Mouse (Mus musculus) neural tube, embryonic 12.5 days (tissue): Measurements from ENCODE around the gene Kctd19. TPM values are rescaled to one million over a fixed set of nuclear protein-coding genes. Genes with fewer than 3 reads are reported as not detected.

Experiments used
- ATAC-seq: fragments of 200-750 bp; cut with Nextera tagmentation; 2 replicates; pipeline ENCODE4 v1.8.0; 2017; ENCODE audit warnings: low read depth, mild to moderate bottlenecking, moderate TSS enrichment, moderate library complexity; ENCODE audit not compliant: low FRiP score
- H3K27ac ChIP-seq: fragments of 300-500 bp; sonication (generic); 2 replicates; pipeline ENCODE4 v1.5.1; 2016
- H3K27me3 ChIP-seq: fragments of 300-500 bp; sonication (generic); replicated peaks from 2 replicates; pipeline ENCODE4 v1.6.1; 2016; ENCODE audit warnings: mild to moderate bottlenecking
- H3K36me3 ChIP-seq: fragments of 300-500 bp; sonication (generic); 2 replicates; pipeline ENCODE4 v1.6.1; 2016; ENCODE audit warnings: mild to moderate bottlenecking
- H3K4me1 ChIP-seq: fragments of 300-500 bp; sonication (generic); 2 replicates; pipeline ENCODE4 v1.6.1; 2016
- H3K4me2 ChIP-seq: fragments of 300-500 bp; sonication (generic); replicated peaks from 2 replicates; pipeline ENCODE4 v1.6.1; 2016; ENCODE audit warnings: mild to moderate bottlenecking
- H3K4me3 ChIP-seq: fragments of 300-500 bp; sonication (generic); 2 replicates; pipeline ENCODE4 v1.5.1; 2016
- H3K9ac ChIP-seq: fragments of 300-500 bp; sonication (generic); 2 replicates; pipeline ENCODE4 v1.6.1; 2016; ENCODE audit warnings: mild to moderate bottlenecking
- H3K9me3 ChIP-seq: fragments of 300-500 bp; sonication (generic); 2 replicates; pipeline ENCODE4 v1.6.1; 2016; ENCODE audit warnings: mild to moderate bottlenecking
- WGBS: fragments of 180-500 bp; shearing (Covaris S2); methylation state at CpG from one replicate; pipeline ENCODE4 v1.1.7; 2016; 5-methylcytosine and 5-hydroxymethylcytosine counted together
- polyA plus RNA-seq: library from polyadenylated mRNA; unstranded; fragments of >200 nt; fragmentation: Nextera tagmentation; extraction: Ambion mirVana; gene quantifications from 2 replicates; pipeline ENCODE4 v1.2.1, GENCODE M21; 2016

Gene Kctd19
- polyA plus RNA-seq, 1 experiment from 2014 or later = not detected

DNA sequence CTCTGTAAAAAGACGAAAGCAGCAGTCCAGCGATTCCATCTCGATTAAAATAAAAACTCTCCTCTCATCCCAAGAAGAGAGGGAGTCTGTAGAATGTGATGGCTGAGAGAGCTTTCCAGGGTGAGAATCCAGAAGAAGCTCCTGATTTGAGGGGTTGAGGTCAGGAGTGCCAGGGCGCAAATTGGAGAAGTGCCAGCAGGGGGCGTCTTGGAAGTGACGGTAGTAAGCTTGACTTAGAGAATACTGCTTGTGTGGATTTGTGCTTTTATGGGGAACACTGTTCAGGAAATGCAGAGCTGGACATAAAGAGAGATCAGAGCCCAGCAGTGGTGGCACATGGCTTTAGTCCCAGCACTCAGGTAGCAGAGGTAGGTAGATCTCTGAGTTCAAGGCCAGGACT is 28.1 kb upstream of the Kctd19 start:
- H3K4me3 ChIP-seq = no peak overlapping the region
- WGBS = 8% methylated on average over 6 of the region's 6 CpGs

DNA sequence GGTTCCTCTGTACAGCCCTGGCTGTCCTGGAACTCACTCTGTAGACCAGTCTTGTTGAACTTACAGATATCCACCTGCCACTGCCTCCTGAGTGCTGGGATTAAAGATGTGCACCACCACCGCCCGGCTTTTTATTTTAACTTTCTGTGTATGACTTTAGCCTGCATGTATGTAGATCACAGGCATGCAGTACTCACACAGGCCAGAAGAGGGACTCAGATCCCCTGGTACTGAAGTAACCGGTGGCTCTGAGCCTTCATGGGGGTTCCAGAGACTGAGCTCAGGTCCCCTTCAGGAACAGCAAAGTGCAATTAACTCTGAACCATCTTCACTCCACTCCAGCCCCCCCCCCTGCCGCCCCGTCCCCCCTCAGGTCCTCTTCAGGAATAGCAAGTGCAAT is 25.6 kb upstream of the Kctd19 start:
- 38% methylated on average over 5 of the region's 5 CpGs for WGBS
- Histone ChIP-seq H3K9ac (no peak overlapping the region), H3K4me3 (no peak overlapping the region), H3K27ac (no peak overlapping the region), H3K4me1 (peaks cover under 1% of the 10 kb centered on the region; the same call in 1 of the 2 replicates), H3K36me3 (no peaks in the 10 kb centered on the region), H3K27me3 (no peaks in the 10 kb centered on the region), H3K9me3 (no peaks in the 10 kb centered on the region), H3K4me2 (no peak overlapping the region)
- ATAC-seq = no peak

More for the DNA sequence above, 28.1 kb upstream of the Kctd19 start:
- Histone ChIP-seq H3K27ac (no peak overlapping the region), H3K9me3 (no peaks in the 10 kb centered on the region), H3K9ac (no peak overlapping the region), H3K27me3 (no peaks in the 10 kb centered on the region), H3K36me3 (no peaks in the 10 kb centered on the region), H3K4me1 (peaks cover 8% of the 10 kb centered on the region), H3K4me2 (no peak overlapping the region)
- ATAC-seq = no peak

GRCm38 (mm10) chr8:105437078-105437748 is 23.9 kb upstream of the Kctd19 start:
- no peak overlapping the region for H3K27ac ChIP-seq

DNA sequence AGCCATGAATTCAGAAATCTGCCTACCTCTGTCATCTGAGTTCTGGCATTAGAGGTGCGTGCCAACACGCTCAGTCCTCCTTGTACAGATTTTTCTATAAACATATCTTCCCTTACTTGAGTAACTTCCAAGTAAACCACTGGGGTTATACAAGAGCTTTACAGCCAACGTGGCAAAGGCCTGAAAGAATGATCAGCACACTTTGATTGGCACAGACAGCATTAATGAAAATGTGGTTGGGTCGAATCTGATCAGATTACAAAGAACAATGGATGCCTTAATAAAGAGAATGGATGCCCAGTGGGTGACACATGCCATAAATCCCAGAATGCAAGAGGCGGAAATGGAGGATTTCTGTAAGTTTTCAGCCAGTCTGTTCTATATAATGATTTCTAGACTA is 22.9 kb upstream of the Kctd19 start:
- no peak overlapping the region for H3K27ac ChIP-seq
- peaks cover 22% of the 10 kb centered on the region for H3K4me1 ChIP-seq
- no peak overlapping the region for H3K4me3 ChIP-seq
- no peaks in the 10 kb centered on the region for H3K9me3 ChIP-seq
- no peak overlapping the region for H3K4me2 ChIP-seq
- H3K36me3 ChIP-seq = no peaks in the 10 kb centered on the region
- no peaks in the 10 kb centered on the region for H3K27me3 ChIP-seq
- 72% methylated on average over 5 of the region's 5 CpGs for WGBS
- ATAC-seq = no peak
- H3K9ac ChIP-seq = no peak overlapping the region

More at GRCm38 (mm10) chr8:105437078-105437748, 23.9 kb upstream of the Kctd19 start:
- Histone ChIP-seq H3K27me3 (no peaks in the 10 kb centered on the region), H3K9me3 (no peaks in the 10 kb centered on the region), H3K9ac (no peak overlapping the region), H3K4me3 (no peak overlapping the region), H3K4me1 (peaks cover 12% of the 10 kb centered on the region; the same call in 1 of the 2 replicates), H3K4me2 (no peak overlapping the region), H3K36me3 (no peaks in the 10 kb centered on the region)
- WGBS = 90% methylated on average over 5 of the region's 5 CpGs
- ATAC-seq = no peak

GRCm38 (mm10) chr8:105434136-105434535 is 20.8 kb upstream of the Kctd19 start:
- H3K9ac ChIP-seq = no peak overlapping the region
- H3K36me3 ChIP-seq = no peaks in the 10 kb centered on the region
- H3K27ac ChIP-seq = no peak overlapping the region
- no peaks in the 10 kb centered on the region for H3K9me3 ChIP-seq
- no peak overlapping the region for H3K4me2 ChIP-seq
- H3K4me1 ChIP-seq = peaks cover 22% of the 10 kb centered on the region
- 74% methylated on average over 5 of the region's 5 CpGs for WGBS
- ATAC-seq = no peak
- no peaks in the 10 kb centered on the region for H3K27me3 ChIP-seq
- no peak overlapping the region for H3K4me3 ChIP-seq

GRCm38 (mm10) chr8:105433511-105433910 is 20.2 kb upstream of the Kctd19 start:
- ATAC-seq = no peak
- no peak overlapping the region for H3K4me2 ChIP-seq
- WGBS = 43% methylated on average over 5 of the region's 5 CpGs
- peaks cover 22% of the 10 kb centered on the region for H3K4me1 ChIP-seq
- no peaks in the 10 kb centered on the region for H3K36me3 ChIP-seq
- H3K9ac ChIP-seq = no peak overlapping the region
- H3K4me3 ChIP-seq = no peak overlapping the region
- H3K27ac ChIP-seq = no peak overlapping the region
- H3K27me3 ChIP-seq = no peaks in the 10 kb centered on the region
- H3K9me3 ChIP-seq = no peaks in the 10 kb centered on the region

DNA sequence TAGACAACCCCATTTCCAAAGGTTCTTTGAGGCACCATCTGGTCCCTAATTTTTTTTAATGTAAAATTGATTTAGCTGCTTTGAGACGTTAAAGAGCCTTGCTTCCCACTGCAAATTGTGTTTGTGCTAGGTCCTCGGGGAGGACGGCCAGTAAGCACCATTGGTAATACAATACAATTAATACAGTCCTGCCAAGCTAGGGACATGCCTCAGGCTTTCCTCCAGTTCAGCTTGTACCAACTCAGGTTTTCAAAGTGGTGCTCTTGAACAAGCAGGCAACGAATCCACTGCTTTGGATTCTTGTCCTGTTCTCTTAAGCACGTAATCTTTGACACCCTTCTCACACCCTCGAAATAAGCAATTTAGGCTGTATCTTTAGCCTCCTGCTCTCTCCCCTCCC is 19.7 kb upstream of the Kctd19 start:
- Histone ChIP-seq H3K4me2 (no peak overlapping the region), H3K27ac (no peak overlapping the region), H3K36me3 (no peaks in the 10 kb centered on the region), H3K4me1 (peaks cover 22% of the 10 kb centered on the region), H3K9ac (no peak overlapping the region), H3K4me3 (no peak overlapping the region), H3K27me3 (no peaks in the 10 kb centered on the region), H3K9me3 (no peaks in the 10 kb centered on the region)
- ATAC-seq = no peak
- 49% methylated on average over 6 of the region's 6 CpGs for WGBS

GRCm38 (mm10) chr8:105431743-105432515 is 18.6 kb upstream of the Kctd19 start:
- WGBS = 29% methylated on average over 7 of the region's 7 CpGs
- no peak overlapping the region for H3K27ac ChIP-seq

GRCm38 (mm10) chr8:105426878-105427277 is 13.6 kb upstream of the Kctd19 start:
- peaks cover 6% of the 10 kb centered on the region for H3K4me1 ChIP-seq
- 80% methylated on average over 6 of the region's 6 CpGs for WGBS
- H3K27ac ChIP-seq = no peak overlapping the region
- no peaks in the 10 kb centered on the region for H3K36me3 ChIP-seq
- no peaks in the 10 kb centered on the region for H3K27me3 ChIP-seq
- no peak for ATAC-seq
- no peak overlapping the region for H3K9ac ChIP-seq
- H3K4me3 ChIP-seq = no peak overlapping the region
- no peak overlapping the region for H3K4me2 ChIP-seq
- H3K9me3 ChIP-seq = no peaks in the 10 kb centered on the region

More at GRCm38 (mm10) chr8:105431743-105432515, 18.6 kb upstream of the Kctd19 start:
- Histone ChIP-seq H3K27me3 (no peaks in the 10 kb centered on the region), H3K4me3 (no peak overlapping the region), H3K4me2 (no peak overlapping the region), H3K9me3 (no peaks in the 10 kb centered on the region), H3K36me3 (no peaks in the 10 kb centered on the region), H3K9ac (no peak overlapping the region), H3K4me1 (peaks cover 22% of the 10 kb centered on the region)
- ATAC-seq = no peak; the same call in 1 of the 2 replicates

DNA sequence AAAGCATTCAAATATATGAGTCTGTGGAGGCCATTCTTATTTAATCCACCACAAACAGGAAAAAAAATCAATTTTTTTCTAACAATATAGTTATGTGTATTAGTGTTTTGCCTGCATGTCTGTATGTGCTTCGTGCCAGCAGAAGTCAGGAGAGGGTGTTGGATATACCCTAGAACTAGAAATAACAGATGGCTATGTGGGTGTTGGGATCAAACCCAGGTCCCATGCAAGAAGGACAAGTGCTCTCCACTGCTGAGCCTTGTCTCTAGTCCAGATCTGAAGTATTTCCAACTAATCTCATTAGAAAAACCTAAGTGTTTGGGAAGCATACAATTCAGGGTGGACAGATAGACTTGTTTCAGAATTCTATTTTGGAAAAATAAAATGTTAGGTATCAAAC is 8.7 kb upstream of the Kctd19 start:
- no peaks in the 10 kb centered on the region for H3K36me3 ChIP-seq
- no peak overlapping the region for H3K4me2 ChIP-seq
- H3K27ac ChIP-seq = no peak overlapping the region
- H3K4me3 ChIP-seq = no peak overlapping the region
- H3K27me3 ChIP-seq = no peaks in the 10 kb centered on the region
- ATAC-seq = no peak
- H3K4me1 ChIP-seq = no peaks in the 10 kb centered on the region
- 72% methylated on average over 1 of the region's 1 CpGs for WGBS
- H3K9me3 ChIP-seq = peaks cover 2% of the 10 kb centered on the region; the same call in 1 of the 2 replicates
- H3K9ac ChIP-seq = no peak overlapping the region

DNA sequence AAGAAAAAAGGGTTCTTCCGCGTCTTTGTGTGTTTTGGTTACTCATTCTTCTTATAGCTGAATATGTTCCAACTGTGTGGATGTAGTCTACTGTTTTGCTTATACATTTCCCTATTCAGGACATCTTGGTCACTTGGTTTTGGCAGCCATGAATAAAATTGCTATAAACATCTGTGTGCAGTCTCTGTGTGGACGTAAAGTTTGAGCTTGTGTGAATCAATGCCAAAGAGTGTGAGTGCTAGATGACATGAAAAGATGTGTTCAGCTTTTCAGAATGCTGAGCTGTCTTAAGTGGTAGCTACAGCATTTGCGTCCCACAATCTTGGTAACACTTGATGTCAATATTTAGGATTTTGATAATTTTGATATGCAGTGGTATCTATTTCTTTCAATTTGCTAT is 6.5 kb upstream of the Kctd19 start:
- H3K27me3 ChIP-seq = no peaks in the 10 kb centered on the region
- H3K9me3 ChIP-seq = peaks cover 4% of the 10 kb centered on the region; the same call in 1 of the 2 replicates
- H3K4me1 ChIP-seq = no peaks in the 10 kb centered on the region
- no peak for ATAC-seq
- no peak overlapping the region for H3K4me2 ChIP-seq
- H3K4me3 ChIP-seq = no peak overlapping the region
- H3K27ac ChIP-seq = no peak overlapping the region
- no peak overlapping the region for H3K9ac ChIP-seq
- no peaks in the 10 kb centered on the region for H3K36me3 ChIP-seq
- WGBS = 92% methylated on average over 4 of the region's 4 CpGs

DNA sequence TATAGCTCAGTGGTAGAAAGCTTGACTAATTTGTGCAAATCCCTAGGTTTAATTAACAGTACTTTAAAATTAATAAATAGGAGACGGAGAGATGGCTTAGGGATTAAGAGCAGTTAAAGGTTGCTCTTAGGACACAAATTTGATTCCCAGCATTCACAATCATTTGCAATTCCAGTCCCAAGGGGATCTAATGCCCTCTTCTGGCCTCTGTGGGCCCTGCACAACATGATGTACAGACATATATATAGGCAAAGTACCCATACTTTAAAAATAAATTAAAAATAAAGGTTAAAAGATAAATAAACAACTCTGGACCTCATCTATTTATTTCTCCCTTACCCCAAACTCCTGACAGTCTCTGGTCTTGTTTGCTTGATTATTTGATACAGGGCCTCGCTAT is 5.7 kb upstream of the Kctd19 start:
- H3K4me1 ChIP-seq = no peaks in the 10 kb centered on the region
- H3K27me3 ChIP-seq = peaks cover 1% of the 10 kb centered on the region; the same call in 1 of the 2 replicates
- WGBS = 82% methylated on average over 2 of the region's 2 CpGs
- H3K9me3 ChIP-seq = peaks cover 4% of the 10 kb centered on the region; the same call in 1 of the 2 replicates
- ATAC-seq = no peak
- no peaks in the 10 kb centered on the region for H3K36me3 ChIP-seq
- no peak overlapping the region for H3K4me2 ChIP-seq
- no peak overlapping the region for H3K4me3 ChIP-seq
- H3K27ac ChIP-seq = no peak overlapping the region
- H3K9ac ChIP-seq = no peak overlapping the region
